Mouse (Mus musculus) heart, adult 2 months (tissue): Measurements from ENCODE around the gene Pde4d.

Experiments used
- CTCF ChIP-seq: fragments of 200-600 bp; IDR thresholded peaks from 2 replicates; pipeline ENCODE4 v1.8.1; 2022; ENCODE audit warnings: antibody characterized with exemption, mild to moderate bottlenecking, moderate library complexity
- EP300 ChIP-seq: fragments of 200-500 bp; IDR thresholded peaks from 2 replicates; pipeline ENCODE4 v1.6.1; 2011; ENCODE audit warnings: low read depth, low read length, control low read depth; ENCODE audit not compliant: insufficient read depth

DNA sequence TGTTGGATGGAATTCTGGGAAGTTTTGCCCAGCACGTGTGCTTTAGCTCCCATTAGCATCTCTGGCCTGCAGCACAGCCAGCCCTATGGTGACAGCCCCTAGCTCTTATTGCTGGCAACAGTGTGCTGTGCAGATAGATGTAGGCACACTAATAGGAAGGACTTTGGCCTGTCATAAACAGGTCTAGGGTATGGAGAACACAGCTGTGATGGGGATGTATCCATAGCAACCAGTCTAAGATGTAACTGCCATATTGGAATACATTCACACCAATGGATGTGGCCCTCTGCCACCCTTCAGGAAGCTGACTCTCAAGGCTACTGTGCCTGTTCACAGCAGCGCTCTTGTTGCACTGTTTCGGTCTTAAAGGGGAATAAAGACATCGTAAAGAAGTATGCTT, 1462.9 kb downstream of the Pde4d start:
- TF ChIP-seq CTCF (no peak), EP300 (no peak)
